Mouse (Mus musculus): Measurements from ENCODE around the gene Slc13a1. TPM values are rescaled to one million over a fixed set of nuclear protein-coding genes. Genes with fewer than 3 reads are reported as not detected.

The Slc13a1 gene
- total RNA-seq, 1 experiment = 0.09 TPM

DNA sequence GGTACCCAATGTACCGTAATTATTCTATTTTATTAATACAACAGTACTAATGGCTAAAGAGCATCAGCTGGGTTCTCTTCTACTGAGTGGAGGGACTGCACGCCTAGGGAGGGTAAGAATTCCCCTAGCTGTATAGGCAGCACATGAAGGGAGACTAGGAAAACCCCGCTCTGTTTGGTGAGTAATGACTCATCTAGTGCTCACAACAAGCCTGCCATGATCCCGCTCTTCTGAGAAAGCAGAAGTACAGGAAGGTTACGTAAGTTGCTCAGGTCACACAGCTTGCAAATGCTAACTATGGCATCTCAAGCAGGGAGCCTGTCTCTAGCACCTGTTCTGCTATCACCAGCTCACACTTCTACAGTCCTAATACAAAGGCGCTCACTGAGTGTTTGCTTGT, 1.1 kb downstream of the Slc13a1 start:
- H3K9me3 ChIP-seq (ENCODE audit: control insufficient read depth, insufficient read depth, low read depth, low read length) = no peaks in the 10 kb centered on the region
- no peak overlapping the region for H3K4me3 ChIP-seq (ENCODE audit: insufficient read depth in 1 of 2, low read depth in 1 of 2, low read length in 2 of 2, poor library complexity in 1 of 2, severe bottlenecking in 1 of 2)
- in situ Hi-C loops (cut with MboI; ENCODE audit: low sequenced_read_pairs in 2 of 2, unreplicated experiment in 2 of 2) = no loop called here
- no peaks in the 10 kb centered on the region for H3K36me3 ChIP-seq (ENCODE audit: control insufficient read depth, insufficient read depth, low read length, poor library complexity, severe bottlenecking)
- TF ChIP-seq HCFC1 (IDR thresholded peaks at IDR 0.05; ENCODE audit: borderline replicate concordance, insufficient read depth, low read length) = no peak
- TF ChIP-seq CHD2 (IDR thresholded peaks at IDR 0.05; ENCODE audit: low read depth, low read length) = no peak
- H3K4me1 ChIP-seq (ENCODE audit: control insufficient read depth in 2 of 2, insufficient read depth in 2 of 2, low read length in 2 of 2, poor library complexity in 1 of 2) = no peaks in the 10 kb centered on the region
- no peak for DNase-seq (ENCODE audit: low read depth, low spot score)
- H3K9ac ChIP-seq (ENCODE audit: insufficient read depth, low read depth, low read length, poor library complexity, severe bottlenecking) = no peak overlapping the region
- no peak overlapping the region for H3K27ac ChIP-seq (ENCODE audit: insufficient read depth, low read depth, low read length, poor library complexity, severe bottlenecking)

DNA sequence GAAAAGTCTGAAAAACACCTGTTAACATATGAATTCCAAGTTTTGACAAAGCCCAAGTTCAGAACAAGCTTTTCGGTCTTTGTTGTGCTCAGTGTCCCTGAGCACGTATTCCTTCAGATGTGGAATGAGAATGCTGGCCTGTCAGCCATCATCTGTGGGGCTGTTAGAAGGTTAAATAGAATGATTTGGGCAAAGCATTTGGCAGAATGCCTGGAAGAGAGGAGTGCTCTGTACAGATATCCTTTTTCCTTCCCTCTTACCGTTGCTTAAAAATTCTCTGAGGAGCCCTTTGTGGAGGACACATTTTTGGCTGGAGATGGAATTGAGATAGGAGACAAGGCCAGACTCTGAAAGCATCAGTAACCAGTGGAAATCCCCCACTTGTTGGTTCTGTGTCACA, 2.6 kb downstream of the Slc13a1 start:
- no peak for DNase-seq (ENCODE audit: low read depth, low spot score)
- in situ Hi-C loops (cut with MboI; ENCODE audit: low sequenced_read_pairs in 2 of 2, unreplicated experiment in 2 of 2) = no loop called here
- no peaks in the 10 kb centered on the region for H3K4me1 ChIP-seq (ENCODE audit: control insufficient read depth in 2 of 2, insufficient read depth in 2 of 2, low read length in 2 of 2, poor library complexity in 1 of 2)
- H3K9me3 ChIP-seq (ENCODE audit: control insufficient read depth, insufficient read depth, low read depth, low read length) = no peaks in the 10 kb centered on the region
- H3K27ac ChIP-seq (ENCODE audit: insufficient read depth, low read depth, low read length, poor library complexity, severe bottlenecking) = no peak overlapping the region
- TF ChIP-seq MAFK (IDR thresholded peaks at IDR 0.05; ENCODE audit: insufficient read depth, low read depth, low read length) (no peak), ZC3H11A (IDR thresholded peaks at IDR 0.05; ENCODE audit: borderline replicate concordance, low read depth, low read length) (no peak), ZNF384 (IDR thresholded peaks at IDR 0.05; ENCODE audit: low read depth, low read length) (no peak), CHD2 (IDR thresholded peaks at IDR 0.05; ENCODE audit: low read depth, low read length) (no peak), HCFC1 (IDR thresholded peaks at IDR 0.05; ENCODE audit: borderline replicate concordance, insufficient read depth, low read length) (no peak)
- no peak overlapping the region for H3K9ac ChIP-seq (ENCODE audit: insufficient read depth, low read depth, low read length, poor library complexity, severe bottlenecking)
- H3K36me3 ChIP-seq (ENCODE audit: control insufficient read depth, insufficient read depth, low read length, poor library complexity, severe bottlenecking) = no peaks in the 10 kb centered on the region
- no peak overlapping the region for H3K4me3 ChIP-seq (ENCODE audit: insufficient read depth in 1 of 2, low read depth in 1 of 2, low read length in 2 of 2, poor library complexity in 1 of 2, severe bottlenecking in 1 of 2)

DNA sequence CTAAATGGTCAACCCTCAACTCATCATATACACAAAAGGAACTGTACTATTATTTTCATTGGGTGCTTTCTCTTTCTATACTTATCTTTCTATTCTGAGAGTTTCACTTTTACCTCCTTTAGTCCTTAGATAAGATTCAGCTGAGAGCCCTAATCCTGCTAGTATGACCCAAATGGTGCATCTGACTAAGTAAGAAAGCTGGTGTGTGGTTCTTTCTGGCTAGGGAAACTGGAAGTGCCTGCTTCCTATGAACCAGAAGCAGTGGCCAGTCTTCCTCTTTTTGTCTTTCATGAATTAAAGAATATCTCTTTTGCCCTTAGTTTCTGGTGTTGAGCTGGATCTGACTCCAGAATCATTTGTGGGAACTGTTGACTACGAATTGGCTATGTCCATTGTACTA, 8.1 kb downstream of the Slc13a1 start:
- DNase-seq (ENCODE audit: low read depth, low spot score) = no peak
- in situ Hi-C loops (cut with MboI; ENCODE audit: low sequenced_read_pairs in 2 of 2, unreplicated experiment in 2 of 2) = no loop called here

DNA sequence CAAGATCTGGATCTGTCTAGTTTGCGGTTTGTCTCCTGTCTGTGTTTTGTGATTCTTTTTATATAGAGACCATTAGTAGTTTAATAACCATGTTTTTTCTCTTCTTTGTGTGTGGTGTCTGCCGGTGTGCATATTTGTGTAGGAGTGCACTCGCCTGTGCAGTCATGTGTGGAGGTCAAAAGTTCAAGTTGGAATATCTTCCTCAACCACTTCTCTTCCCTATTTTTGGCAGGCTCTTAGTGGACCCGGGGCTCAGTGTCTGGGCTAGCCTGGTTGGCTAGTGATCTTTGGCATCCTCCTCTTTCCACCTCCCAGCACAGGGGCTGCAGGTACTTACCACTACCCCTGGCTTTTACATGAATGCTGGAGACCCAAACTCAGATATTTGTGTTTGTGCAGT, 13.0 kb downstream of the Slc13a1 start:
- H3K36me3 ChIP-seq (ENCODE audit: control insufficient read depth, insufficient read depth, low read length, poor library complexity, severe bottlenecking) = no peaks in the 10 kb centered on the region
- no peak overlapping the region for H3K27ac ChIP-seq (ENCODE audit: insufficient read depth, low read depth, low read length, poor library complexity, severe bottlenecking)
- in situ Hi-C loops (cut with MboI; ENCODE audit: low sequenced_read_pairs in 2 of 2, unreplicated experiment in 2 of 2) = no loop called here
- TF ChIP-seq ZNF384 (IDR thresholded peaks at IDR 0.05; ENCODE audit: low read depth, low read length) = no peak
- TF ChIP-seq CHD2 (IDR thresholded peaks at IDR 0.05; ENCODE audit: low read depth, low read length) = no peak
- no peak for TF ChIP-seq ZC3H11A (IDR thresholded peaks at IDR 0.05; ENCODE audit: borderline replicate concordance, low read depth, low read length)
- TF ChIP-seq HCFC1 (IDR thresholded peaks at IDR 0.05; ENCODE audit: borderline replicate concordance, insufficient read depth, low read length) = no peak
- TF ChIP-seq MAFK (IDR thresholded peaks at IDR 0.05; ENCODE audit: insufficient read depth, low read depth, low read length) = no peak
- DNase-seq (ENCODE audit: low read depth, low spot score) = no peak
- H3K4me1 ChIP-seq (ENCODE audit: control insufficient read depth in 2 of 2, insufficient read depth in 2 of 2, low read length in 2 of 2, poor library complexity in 1 of 2) = no peaks in the 10 kb centered on the region
- H3K9ac ChIP-seq (ENCODE audit: insufficient read depth, low read depth, low read length, poor library complexity, severe bottlenecking) = no peak overlapping the region
- H3K4me3 ChIP-seq (ENCODE audit: insufficient read depth in 1 of 2, low read depth in 1 of 2, low read length in 2 of 2, poor library complexity in 1 of 2, severe bottlenecking in 1 of 2) = no peak overlapping the region
- H3K9me3 ChIP-seq (ENCODE audit: control insufficient read depth, insufficient read depth, low read depth, low read length) = no peaks in the 10 kb centered on the region

More for the DNA sequence above, 8.1 kb downstream of the Slc13a1 start:
- TF ChIP-seq CHD2 (IDR thresholded peaks at IDR 0.05; ENCODE audit: low read depth, low read length) (no peak), ZNF384 (IDR thresholded peaks at IDR 0.05; ENCODE audit: low read depth, low read length) (no peak), MAFK (IDR thresholded peaks at IDR 0.05; ENCODE audit: insufficient read depth, low read depth, low read length) (no peak), ZC3H11A (IDR thresholded peaks at IDR 0.05; ENCODE audit: borderline replicate concordance, low read depth, low read length) (no peak), HCFC1 (IDR thresholded peaks at IDR 0.05; ENCODE audit: borderline replicate concordance, insufficient read depth, low read length) (no peak)
- Histone ChIP-seq H3K4me3 (ENCODE audit: insufficient read depth in 1 of 2, low read depth in 1 of 2, low read length in 2 of 2, poor library complexity in 1 of 2, severe bottlenecking in 1 of 2) (no peak overlapping the region), H3K9ac (ENCODE audit: insufficient read depth, low read depth, low read length, poor library complexity, severe bottlenecking) (no peak overlapping the region), H3K27ac (ENCODE audit: insufficient read depth, low read depth, low read length, poor library complexity, severe bottlenecking) (no peak overlapping the region), H3K9me3 (ENCODE audit: control insufficient read depth, insufficient read depth, low read depth, low read length) (no peaks in the 10 kb centered on the region), H3K36me3 (ENCODE audit: control insufficient read depth, insufficient read depth, low read length, poor library complexity, severe bottlenecking) (no peaks in the 10 kb centered on the region), H3K4me1 (ENCODE audit: control insufficient read depth in 2 of 2, insufficient read depth in 2 of 2, low read length in 2 of 2, poor library complexity in 1 of 2) (no peaks in the 10 kb centered on the region)

DNA sequence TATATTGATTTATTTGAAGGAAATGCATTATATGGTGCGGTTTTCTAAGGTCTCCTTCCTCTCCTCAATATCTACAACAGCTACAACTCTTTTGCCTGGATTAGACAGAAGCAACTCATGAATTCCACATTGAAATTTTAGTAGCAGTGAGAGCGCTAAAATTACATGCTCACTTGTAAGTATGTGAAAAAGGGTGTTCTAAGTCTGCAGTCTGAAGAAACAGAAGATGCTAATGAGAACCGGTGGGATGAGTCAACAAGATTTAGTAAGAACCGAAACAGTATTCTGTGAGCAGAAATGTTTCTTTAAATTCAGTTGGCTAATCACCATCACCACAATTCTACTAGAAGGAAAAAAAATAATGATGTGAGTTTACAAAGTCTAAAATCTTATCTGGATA, 34.9 kb downstream of the Slc13a1 start:
- in situ Hi-C loops (cut with MboI; ENCODE audit: low sequenced_read_pairs in 2 of 2, unreplicated experiment in 2 of 2) = no loop called here
- Histone ChIP-seq H3K9me3 (ENCODE audit: control insufficient read depth, insufficient read depth, low read depth, low read length) (no peaks in the 10 kb centered on the region), H3K9ac (ENCODE audit: insufficient read depth, low read depth, low read length, poor library complexity, severe bottlenecking) (no peak overlapping the region), H3K4me1 (ENCODE audit: control insufficient read depth in 2 of 2, insufficient read depth in 2 of 2, low read length in 2 of 2, poor library complexity in 1 of 2) (no peaks in the 10 kb centered on the region), H3K27ac (ENCODE audit: insufficient read depth, low read depth, low read length, poor library complexity, severe bottlenecking) (no peak overlapping the region), H3K4me3 (ENCODE audit: insufficient read depth in 1 of 2, low read depth in 1 of 2, low read length in 2 of 2, poor library complexity in 1 of 2, severe bottlenecking in 1 of 2) (no peak overlapping the region), H3K36me3 (ENCODE audit: control insufficient read depth, insufficient read depth, low read length, poor library complexity, severe bottlenecking) (no peaks in the 10 kb centered on the region)
- no peak for TF ChIP-seq MAFK (IDR thresholded peaks at IDR 0.05; ENCODE audit: insufficient read depth, low read depth, low read length)
- no peak for TF ChIP-seq ZNF384 (IDR thresholded peaks at IDR 0.05; ENCODE audit: low read depth, low read length)
- TF ChIP-seq CHD2 (IDR thresholded peaks at IDR 0.05; ENCODE audit: low read depth, low read length) = no peak
- TF ChIP-seq HCFC1 (IDR thresholded peaks at IDR 0.05; ENCODE audit: borderline replicate concordance, insufficient read depth, low read length) = no peak
- no peak for TF ChIP-seq ZC3H11A (IDR thresholded peaks at IDR 0.05; ENCODE audit: borderline replicate concordance, low read depth, low read length)
- no peak for DNase-seq (ENCODE audit: low read depth, low spot score)
